Mouse (Mus musculus) myocyte (in vitro differentiated cells): ENCODE measurements around the gene Ddb1. TPM values are rescaled to one million over a fixed set of nuclear protein-coding genes. Genes with fewer than 3 reads are reported as not detected.

Source experiments
- H3K27me3 ChIP-seq: one replicate; pipeline ENCODE4 v1.6.1; 2011; ENCODE audit not compliant: control insufficient read depth, insufficient read depth, insufficient read length
- H3K36me3 ChIP-seq: one replicate; pipeline ENCODE4 v1.6.1; 2011; ENCODE audit not compliant: control insufficient read depth, insufficient read depth
- H3K4me2 ChIP-seq: one replicate; pipeline ENCODE4 v1.6.1; 2011; ENCODE audit warnings: low read depth, control low read depth
- H3K4me3 ChIP-seq: one replicate; pipeline ENCODE4 v1.5.1; 2011; ENCODE audit warnings: mild to moderate bottlenecking, control low read depth, moderate library complexity
- H3K79me2 ChIP-seq: one replicate; pipeline ENCODE4 v1.6.1; 2011; ENCODE audit not compliant: control insufficient read depth, insufficient read depth
- H3ac ChIP-seq: one replicate; pipeline ENCODE4 v1.6.1; 2011; ENCODE audit not compliant: control insufficient read depth, insufficient read length
- CEBPB ChIP-seq: IDR thresholded peaks from 2 replicates; pipeline ENCODE4 v1.6.1; 2011; ENCODE audit warnings: mild to moderate bottlenecking, moderate library complexity; ENCODE audit not compliant: poor library complexity, insufficient read depth, severe bottlenecking
- E2F4 ChIP-seq: IDR thresholded peaks from one replicate; pipeline ENCODE4 v1.6.1; 2011; ENCODE audit warnings: mild to moderate bottlenecking, control low read depth, moderate library complexity; ENCODE audit not compliant: insufficient read depth
- MAX ChIP-seq: IDR thresholded peaks from one replicate; pipeline ENCODE4 v1.6.1; 2011; ENCODE audit warnings: low read depth, mild to moderate bottlenecking, control low read depth
- MYOD1 ChIP-seq, 3 experiments: IDR thresholded peaks; one replicate each; pipeline ENCODE4 v1.6.1; 2011; ENCODE audit warnings: control low read depth in 2 of 3, low read depth in 2 of 3, mild to moderate bottlenecking in 2 of 3, moderate library complexity in 1 of 3; ENCODE audit not compliant: insufficient read length in 2 of 3, control insufficient read depth in 1 of 3
- MYOG ChIP-seq, 3 experiments: IDR thresholded peaks; one replicate each; pipeline ENCODE4 v1.6.1; 2011; ENCODE audit warnings: control low read depth in 2 of 3, low read depth in 2 of 3, mild to moderate bottlenecking in 2 of 3; ENCODE audit not compliant: insufficient read length in 2 of 3, control insufficient read depth in 1 of 3, insufficient read depth in 1 of 3
- POLR2A ChIP-seq: IDR thresholded peaks from one replicate; pipeline ENCODE4 v1.6.1; 2011; ENCODE audit warnings: low read depth, mild to moderate bottlenecking, control low read depth, moderate library complexity; ENCODE audit not compliant: insufficient read length
- POLR2AphosphoS2 ChIP-seq: IDR thresholded peaks from one replicate; pipeline ENCODE4 v1.6.1; 2011; ENCODE audit warnings: low read depth, control low read depth; ENCODE audit not compliant: insufficient read length
- REST ChIP-seq: IDR thresholded peaks from one replicate; pipeline ENCODE4 v1.6.1; 2011; ENCODE audit warnings: mild to moderate bottlenecking, control low read depth, moderate library complexity; ENCODE audit not compliant: insufficient read depth, insufficient read length
- SRF ChIP-seq: IDR thresholded peaks from one replicate; pipeline ENCODE4 v1.6.1; 2011; ENCODE audit warnings: low read depth; ENCODE audit not compliant: control insufficient read depth, insufficient read length
- TCF12 ChIP-seq: IDR thresholded peaks from one replicate; pipeline ENCODE4 v1.6.1; 2011; ENCODE audit warnings: mild to moderate bottlenecking, control low read depth; ENCODE audit not compliant: poor library complexity, insufficient read depth, severe bottlenecking
- TCF3 ChIP-seq: IDR thresholded peaks from one replicate; pipeline ENCODE4 v1.6.1; 2011; ENCODE audit warnings: low read depth, control low read depth; ENCODE audit not compliant: insufficient read length
- USF1 ChIP-seq: IDR thresholded peaks from one replicate; pipeline ENCODE4 v1.6.1; 2011; ENCODE audit warnings: low read depth, mild to moderate bottlenecking, control low read depth, moderate library complexity
- polyA plus RNA-seq: library from polyadenylated mRNA; unstranded; fragments of >200 nt; fragmentation: generic; extraction: Trizol; gene quantifications from one replicate; pipeline ENCODE4 v1.2.1, GENCODE M21; 2012; ENCODE audit warnings: missing spikeins

The Ddb1 gene
- polyA plus RNA-seq, 1 experiment, result 571 TPM

- Histone ChIP-seq H3K36me3 (peaks cover 12% of the 10 kb centered on the region), H3K79me2 (peaks cover 35% of the 10 kb centered on the region), H3K4me2 (peak overlapping the region; percentile 92), H3K4me3 (peak overlapping the region; percentile 87), H3ac (peak overlapping the region; percentile 71), H3K27me3 (no peaks in the 10 kb centered on the region)
- no peak for TF ChIP-seq TCF12
- no peak for TF ChIP-seq CEBPB
- TF ChIP-seq E2F4, result no peak
- TF ChIP-seq USF1, result no peak
- no peak for TF ChIP-seq MAX
- no peak for TF ChIP-seq POLR2AphosphoS2
- TF ChIP-seq TCF3, result no peak
- TF ChIP-seq SRF, result no peak
- no peak for TF ChIP-seq POLR2A
- no peak for TF ChIP-seq REST
- TF ChIP-seq MYOG (IDR thresholded peaks at IDR 0.05; ENCODE audit: control insufficient read depth in 1 of 3, insufficient read depth in 1 of 3, insufficient read length in 2 of 3, low read depth in 2 of 3), result no peak
- TF ChIP-seq MYOD1 (IDR thresholded peaks at IDR 0.05; ENCODE audit: control insufficient read depth in 1 of 3, insufficient read length in 2 of 3, low read depth in 2 of 3), result no peak
These were observed 1.2 kb upstream of the Ddb1 start for GRCm38 (mm10) chr19:10603660-10604523.

DNA sequence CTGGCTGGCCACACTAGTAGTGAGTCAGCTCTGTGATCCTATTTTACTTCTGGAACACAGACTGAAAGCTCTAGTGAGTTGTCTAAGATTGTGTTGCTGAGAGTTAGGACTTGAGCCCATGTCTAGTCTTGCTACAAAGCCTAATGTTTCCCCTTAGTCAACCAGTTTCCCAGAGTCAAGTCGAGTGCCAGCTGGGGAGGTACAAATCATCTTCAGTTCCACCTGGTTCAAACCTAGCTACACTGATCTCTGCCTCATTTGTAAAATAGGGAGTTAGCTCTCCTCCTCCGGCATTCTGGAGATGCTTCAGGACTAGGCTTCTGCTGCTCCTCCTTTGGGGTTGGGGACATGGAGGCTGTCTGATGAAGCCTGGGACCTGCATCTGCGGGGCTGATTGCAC, 593 bp upstream of the Ddb1 start:
- Histone ChIP-seq H3K36me3 (peaks cover 12% of the 10 kb centered on the region), H3K79me2 (peaks cover 41% of the 10 kb centered on the region), H3K27me3 (no peaks in the 10 kb centered on the region), H3K4me2 (peak overlapping the region; percentile 92), H3K4me3 (peak overlapping the region; percentile 87), H3ac (peak overlapping the region; percentile 71)
- TF ChIP-seq POLR2AphosphoS2, result no peak
- no peak for TF ChIP-seq MYOG (IDR thresholded peaks at IDR 0.05; ENCODE audit: control insufficient read depth in 1 of 3, insufficient read depth in 1 of 3, insufficient read length in 2 of 3, low read depth in 2 of 3)
- no peak for TF ChIP-seq SRF
- TF ChIP-seq E2F4, result no peak
- TF ChIP-seq CEBPB, result no peak
- TF ChIP-seq TCF3, result no peak
- no peak for TF ChIP-seq MAX
- no peak for TF ChIP-seq MYOD1 (IDR thresholded peaks at IDR 0.05; ENCODE audit: control insufficient read depth in 1 of 3, insufficient read length in 2 of 3, low read depth in 2 of 3)

DNA sequence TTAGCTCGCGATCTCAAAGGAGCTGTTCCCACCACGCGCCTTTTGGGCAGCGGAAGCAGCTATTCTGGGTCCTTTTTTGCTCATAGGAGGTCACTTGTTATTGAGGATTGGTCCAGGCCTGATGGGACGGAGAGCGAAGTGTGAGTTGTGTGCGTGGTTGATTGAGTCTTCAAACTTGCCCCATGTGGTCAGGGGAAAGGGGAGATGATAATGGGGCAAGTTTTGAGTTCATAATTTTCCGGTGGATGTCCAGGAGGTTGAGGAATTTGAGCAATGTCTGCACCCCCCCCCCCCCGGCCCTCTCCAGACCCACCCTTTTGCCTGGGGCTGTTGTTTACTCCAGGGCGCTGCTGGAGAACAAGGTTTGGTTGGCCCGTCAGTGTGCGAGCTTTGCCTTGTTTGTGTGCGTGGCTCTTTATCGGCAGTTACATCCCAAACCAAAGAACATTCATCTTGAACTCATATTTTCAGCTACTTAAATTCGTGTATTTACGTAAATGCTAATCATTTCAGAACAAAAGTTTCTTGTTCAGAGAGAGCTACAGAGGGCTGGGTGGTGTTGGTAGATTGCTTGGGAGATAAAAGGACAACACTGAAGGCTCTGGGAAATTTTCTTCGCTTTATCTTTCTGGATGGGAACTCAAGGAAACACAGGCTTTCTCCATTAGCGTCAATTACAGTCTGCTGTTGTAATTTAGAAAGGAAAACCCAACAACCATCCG, 935 bp downstream of the Ddb1 start:
- TF ChIP-seq POLR2A (peak; percentile 29), REST (no peak)
- H3K4me3 ChIP-seq, result peak overlapping the region; percentile 87
- peak overlapping the region; percentile 89 for H3K4me2 ChIP-seq
- H3K27me3 ChIP-seq, result no peaks in the 10 kb centered on the region
- peaks cover 55% of the 10 kb centered on the region for H3K79me2 ChIP-seq
- peaks cover 24% of the 10 kb centered on the region for H3K36me3 ChIP-seq
- peak overlapping the region; percentile 71 for H3ac ChIP-seq

GRCm38 (mm10) chr19:10608573-10609240, 3.6 kb downstream of the Ddb1 start:
- no peak overlapping the region for H3ac ChIP-seq
- H3K79me2 ChIP-seq, result peaks cover 70% of the 10 kb centered on the region
- peak overlapping the region; percentile 89 for H3K4me2 ChIP-seq
- peaks cover 50% of the 10 kb centered on the region for H3K36me3 ChIP-seq
- H3K27me3 ChIP-seq, result no peaks in the 10 kb centered on the region
- H3K4me3 ChIP-seq, result no peak overlapping the region
- TF ChIP-seq MYOG (IDR thresholded peaks at IDR 0.05; ENCODE audit: control insufficient read depth in 1 of 3, insufficient read depth in 1 of 3, insufficient read length in 2 of 3, low read depth in 2 of 3), result peak in 2 of 3 experiments; percentile 41 to 80
- peak; percentile 63 for TF ChIP-seq TCF12
- peak; percentile 50 to 64 (median 60) for TF ChIP-seq MYOD1 (IDR thresholded peaks at IDR 0.05; ENCODE audit: control insufficient read depth in 1 of 3, insufficient read length in 2 of 3, low read depth in 2 of 3)
- TF ChIP-seq TCF3, result no peak
